Mouse (Mus musculus) hindbrain, embryonic 15.5 days (tissue): ENCODE results near the gene Aipl1. TPM values are rescaled to one million over a fixed set of nuclear protein-coding genes. Genes with fewer than 3 reads are reported as not detected.

Experiments
- ATAC-seq: fragments of 200-750 bp; cut with Nextera tagmentation; 2 replicates; pipeline ENCODE4 v1.8.0; 2017; ENCODE audit warnings: low read depth, moderate number of reproducible peaks, moderate TSS enrichment; ENCODE audit not compliant: low FRiP score
- H3K27ac ChIP-seq: fragments of 300-500 bp; sonication (generic); replicated peaks from 2 replicates; pipeline ENCODE4 v1.5.1; 2015; ENCODE audit warnings: mild to moderate bottlenecking, inconsistent platforms
- H3K27me3 ChIP-seq: fragments of 300-500 bp; sonication (generic); 2 replicates; pipeline ENCODE4 v1.6.1; 2015; ENCODE audit warnings: control low read depth, inconsistent platforms
- H3K36me3 ChIP-seq: fragments of 300-500 bp; sonication (generic); 2 replicates; pipeline ENCODE4 v1.6.1; 2015; ENCODE audit warnings: control low read depth, inconsistent platforms
- H3K4me1 ChIP-seq: fragments of 300-500 bp; sonication (generic); replicated peaks from 2 replicates; pipeline ENCODE4 v1.6.1; 2015; ENCODE audit warnings: control low read depth, inconsistent platforms
- H3K4me2 ChIP-seq: fragments of 300-500 bp; sonication (generic); 2 replicates; pipeline ENCODE4 v1.6.1; 2015; ENCODE audit warnings: moderate library complexity, mild to moderate bottlenecking, inconsistent platforms
- H3K4me3 ChIP-seq: fragments of 300-500 bp; sonication (generic); 2 replicates; pipeline ENCODE4 v1.5.1; 2015; ENCODE audit warnings: mild to moderate bottlenecking, inconsistent platforms
- H3K9ac ChIP-seq: fragments of 300-500 bp; sonication (generic); 2 replicates; pipeline ENCODE4 v1.6.1; 2015; ENCODE audit warnings: inconsistent platforms
- H3K9me3 ChIP-seq: fragments of 300-500 bp; sonication (generic); 2 replicates; pipeline ENCODE4 v1.6.1; 2016; ENCODE audit warnings: control low read depth, inconsistent platforms
- WGBS: fragments of 180-500 bp; shearing (Covaris S2); methylation state at CpG from one replicate; pipeline ENCODE4 v1.1.7; 2015; 5-methylcytosine and 5-hydroxymethylcytosine counted together
- polyA plus RNA-seq: library from polyadenylated mRNA; unstranded; fragments of >200 nt; fragmentation: Nextera tagmentation; extraction: Ambion mirVana; gene quantifications from 2 replicates; pipeline ENCODE4 v1.2.1, GENCODE M21; 2015

Aipl1 gene
- polyA plus RNA-seq, 1 experiment from 2014 or later: 0.43 TPM

GRCm38 (mm10) chr11:72066330-72066729 is 29.0 kb upstream of the Aipl1 start:
- Histone ChIP-seq H3K4me1 (peaks cover 15% of the 10 kb centered on the region), H3K4me2 (no peak overlapping the region), H3K9me3 (peaks cover 14% of the 10 kb centered on the region), H3K36me3 (0 out of 2 replicates have a peak, but pooled peaks cover 6% of the 10 kb centered on the region), H3K9ac (no peak overlapping the region), H3K4me3 (no peak overlapping the region), H3K27ac (no peak overlapping the region), H3K27me3 (no peaks in the 10 kb centered on the region)
- WGBS: 52% methylated on average over 6 of the region's 6 CpGs
- ATAC-seq: no peak

- no peak overlapping the region for H3K27ac ChIP-seq
- 0 out of 2 replicates have a peak, but pooled peaks cover 6% of the 10 kb centered on the region for H3K36me3 ChIP-seq
- H3K9ac ChIP-seq: no peak overlapping the region
- peaks cover 14% of the 10 kb centered on the region for H3K9me3 ChIP-seq
- H3K4me3 ChIP-seq: no peak overlapping the region
- peaks cover 15% of the 10 kb centered on the region for H3K4me1 ChIP-seq
- no peaks in the 10 kb centered on the region for H3K27me3 ChIP-seq
- ATAC-seq: no peak
- 60% methylated on average over 8 of the region's 8 CpGs for WGBS
- no peak overlapping the region for H3K4me2 ChIP-seq
Measured at GRCm38 (mm10) chr11:72065103-72065502, 27.8 kb upstream of the Aipl1 start.

- no peak overlapping the region for H3K27ac ChIP-seq
- H3K4me2 ChIP-seq: no peak overlapping the region
- no peaks in the 10 kb centered on the region for H3K27me3 ChIP-seq
- 0 out of 2 replicates have a peak, but pooled peaks cover 6% of the 10 kb centered on the region for H3K36me3 ChIP-seq
- H3K9ac ChIP-seq: no peak overlapping the region
- 84% methylated on average over 6 of the region's 6 CpGs for WGBS
- peaks cover 14% of the 10 kb centered on the region for H3K9me3 ChIP-seq
- ATAC-seq: no peak
- H3K4me3 ChIP-seq: no peak overlapping the region
- H3K4me1 ChIP-seq: peaks cover 15% of the 10 kb centered on the region
Measured at GRCm38 (mm10) chr11:72064414-72064813, 27.1 kb upstream of the Aipl1 start.

- 85% methylated on average over 13 of the region's 13 CpGs for WGBS
- no peak overlapping the region for H3K4me2 ChIP-seq
- ATAC-seq: no peak
- no peaks in the 10 kb centered on the region for H3K27me3 ChIP-seq
- no peak overlapping the region for H3K4me3 ChIP-seq
- H3K27ac ChIP-seq: no peak overlapping the region
- H3K4me1 ChIP-seq: no peaks in the 10 kb centered on the region
- H3K9me3 ChIP-seq: peaks cover 14% of the 10 kb centered on the region
- no peak overlapping the region for H3K9ac ChIP-seq
- H3K36me3 ChIP-seq: 0 out of 2 replicates have a peak, but pooled peaks cover 6% of the 10 kb centered on the region
Measured at GRCm38 (mm10) chr11:72061093-72061620, 23.8 kb upstream of the Aipl1 start.

- H3K4me2 ChIP-seq: no peak overlapping the region
- H3K9me3 ChIP-seq: peaks cover 14% of the 10 kb centered on the region
- H3K4me3 ChIP-seq: no peak overlapping the region
- no peaks in the 10 kb centered on the region for H3K4me1 ChIP-seq
- no peak for ATAC-seq
- no peak overlapping the region for H3K27ac ChIP-seq
- no peaks in the 10 kb centered on the region for H3K27me3 ChIP-seq
- 0 out of 2 replicates have a peak, but pooled peaks cover 6% of the 10 kb centered on the region for H3K36me3 ChIP-seq
- H3K9ac ChIP-seq: no peak overlapping the region
- WGBS: 80% methylated on average over 9 of the region's 9 CpGs
Measured at GRCm38 (mm10) chr11:72060416-72060815, 23.1 kb upstream of the Aipl1 start.

- H3K27me3 ChIP-seq: peaks cover 4% of the 10 kb centered on the region; the same call in 1 of the 2 replicates
- no peak overlapping the region for H3K4me3 ChIP-seq
- no peaks in the 10 kb centered on the region for H3K9me3 ChIP-seq
- H3K4me2 ChIP-seq: no peak overlapping the region
- H3K4me1 ChIP-seq: 0 out of 2 replicates have a peak, but pooled peaks cover 1% of the 10 kb centered on the region
- 69% methylated on average over 3 of the region's 3 CpGs for WGBS
- H3K27ac ChIP-seq: no peak overlapping the region
- no peak for ATAC-seq
- no peak overlapping the region for H3K9ac ChIP-seq
- H3K36me3 ChIP-seq: no peaks in the 10 kb centered on the region
Measured at GRCm38 (mm10) chr11:72057166-72057565, 19.9 kb upstream of the Aipl1 start.

GRCm38 (mm10) chr11:72055176-72055575 is 17.9 kb upstream of the Aipl1 start:
- H3K27ac ChIP-seq: no peak overlapping the region
- no peaks in the 10 kb centered on the region for H3K36me3 ChIP-seq
- no peak overlapping the region for H3K4me2 ChIP-seq
- H3K4me1 ChIP-seq: peaks cover 21% of the 10 kb centered on the region
- peaks cover 4% of the 10 kb centered on the region; the same call in 1 of the 2 replicates for H3K27me3 ChIP-seq
- H3K9ac ChIP-seq: no peak overlapping the region
- ATAC-seq: no peak
- 30% methylated on average over 2 of the region's 2 CpGs for WGBS
- no peaks in the 10 kb centered on the region for H3K9me3 ChIP-seq
- H3K4me3 ChIP-seq: no peak overlapping the region

- Histone ChIP-seq H3K4me1 (peaks cover 24% of the 10 kb centered on the region), H3K9me3 (no peaks in the 10 kb centered on the region), H3K4me3 (no peak overlapping the region), H3K4me2 (no peak overlapping the region), H3K27ac (no peak overlapping the region), H3K27me3 (peaks cover 8% of the 10 kb centered on the region; the same call in 1 of the 2 replicates), H3K36me3 (no peaks in the 10 kb centered on the region), H3K9ac (no peak overlapping the region)
- 0 out of 2 replicates have a peak, but pooled peaks have one; percentile 15 for ATAC-seq
- WGBS: 15% methylated on average over 5 of the region's 5 CpGs
Measured at GRCm38 (mm10) chr11:72052636-72053035, 15.3 kb upstream of the Aipl1 start.

- Histone ChIP-seq H3K9me3 (no peaks in the 10 kb centered on the region), H3K9ac (no peak overlapping the region), H3K4me3 (no peak overlapping the region), H3K27ac (no peak overlapping the region), H3K27me3 (peaks cover 8% of the 10 kb centered on the region; the same call in 1 of the 2 replicates), H3K4me1 (peaks cover 24% of the 10 kb centered on the region), H3K4me2 (no peak overlapping the region), H3K36me3 (no peaks in the 10 kb centered on the region)
- ATAC-seq: no peak
- 63% methylated on average over 3 of the region's 3 CpGs for WGBS
Measured at GRCm38 (mm10) chr11:72052221-72052620, 14.9 kb upstream of the Aipl1 start.

GRCm38 (mm10) chr11:72050895-72051858 is 13.9 kb upstream of the Aipl1 start:
- peak overlapping the region; percentile 55 for H3K4me3 ChIP-seq
- under 1% methylated on average over 44 of the region's 45 CpGs for WGBS
- H3K4me2 ChIP-seq: peak overlapping the region; percentile 87
- no peaks in the 10 kb centered on the region for H3K9me3 ChIP-seq
- peak overlapping the region; percentile 67 for H3K9ac ChIP-seq
- H3K27me3 ChIP-seq: peaks cover 8% of the 10 kb centered on the region; the same call in 1 of the 2 replicates
- no peaks in the 10 kb centered on the region for H3K36me3 ChIP-seq
- peaks cover 24% of the 10 kb centered on the region for H3K4me1 ChIP-seq
- peak; percentile 79 for ATAC-seq
- peak overlapping the region; percentile 81 for H3K27ac ChIP-seq

GRCm38 (mm10) chr11:72050168-72050894 is 13.0 kb upstream of the Aipl1 start:
- ATAC-seq: peak; percentile 0; the same call in 1 of the 2 replicates
- H3K27me3 ChIP-seq: peaks cover 8% of the 10 kb centered on the region; the same call in 1 of the 2 replicates
- H3K36me3 ChIP-seq: no peaks in the 10 kb centered on the region
- peak overlapping the region; percentile 81 for H3K27ac ChIP-seq
- H3K4me1 ChIP-seq: peaks cover 24% of the 10 kb centered on the region
- peak overlapping the region; percentile 55 for H3K4me3 ChIP-seq
- 26% methylated on average over 14 of the region's 14 CpGs for WGBS
- H3K4me2 ChIP-seq: peak overlapping the region; percentile 87
- no peaks in the 10 kb centered on the region for H3K9me3 ChIP-seq
- peak overlapping the region; percentile 67 for H3K9ac ChIP-seq
